Mouse (Mus musculus) heart, postnatal 4 days (tissue): ENCODE measurements at regions not wholly inside any gene's neighbourhood (a gene's known extent, or its start where the extent isn't known, plus 50 kb on each side); places are given as distances from the start of the nearest gene placed in this dataset.
"Not testable (repeated sequence)": the region's sequence is repeated elsewhere in the genome, so short reads cannot be mapped to it uniquely, and the experiment has no call there.

ENCODE experiments used
- DNase-seq: peaks from one replicate; pipeline ENCODE4 v3.0.0; 2021

DNA sequence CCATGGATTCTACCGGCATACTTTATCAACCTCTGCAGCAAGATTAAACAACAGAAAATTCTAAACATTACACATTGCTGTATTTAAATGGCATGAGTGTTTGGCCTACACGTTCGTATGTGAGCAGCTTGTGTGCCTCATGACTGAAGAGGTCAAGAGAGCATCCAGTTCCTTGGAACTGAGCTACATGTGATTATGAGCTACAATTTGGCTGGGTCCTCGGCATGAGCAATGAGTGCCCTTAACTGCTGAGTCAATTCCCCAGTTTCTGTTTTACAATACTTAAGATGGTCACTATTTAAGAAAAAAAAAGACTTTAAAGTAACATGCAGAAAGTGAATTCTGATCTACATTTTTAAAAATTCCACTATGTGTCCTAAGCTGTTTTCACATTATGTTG lies 338.4 kb upstream of the Gpc6 start:
- DNase-seq: peak; percentile 10

DNA sequence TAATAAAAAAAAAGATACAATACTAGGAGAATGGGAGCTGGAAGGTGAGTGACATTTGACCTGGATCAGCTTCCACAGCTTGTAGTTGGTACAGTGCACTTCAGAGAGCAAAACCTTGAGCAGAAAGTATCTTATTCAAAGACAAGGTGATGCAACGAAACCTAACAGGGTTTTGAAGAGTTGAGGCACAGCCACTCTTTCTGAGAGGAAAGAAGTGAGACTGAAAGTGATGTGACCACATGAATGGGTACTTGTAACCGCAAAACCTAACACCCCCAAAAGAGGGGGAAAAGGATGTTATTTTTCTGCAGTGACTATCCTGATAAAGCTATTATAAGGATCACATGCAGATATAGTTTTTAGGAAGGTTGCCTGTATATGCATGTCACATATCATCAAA lies 335.6 kb upstream of the Gpc6 start:
- no peak for DNase-seq

DNA sequence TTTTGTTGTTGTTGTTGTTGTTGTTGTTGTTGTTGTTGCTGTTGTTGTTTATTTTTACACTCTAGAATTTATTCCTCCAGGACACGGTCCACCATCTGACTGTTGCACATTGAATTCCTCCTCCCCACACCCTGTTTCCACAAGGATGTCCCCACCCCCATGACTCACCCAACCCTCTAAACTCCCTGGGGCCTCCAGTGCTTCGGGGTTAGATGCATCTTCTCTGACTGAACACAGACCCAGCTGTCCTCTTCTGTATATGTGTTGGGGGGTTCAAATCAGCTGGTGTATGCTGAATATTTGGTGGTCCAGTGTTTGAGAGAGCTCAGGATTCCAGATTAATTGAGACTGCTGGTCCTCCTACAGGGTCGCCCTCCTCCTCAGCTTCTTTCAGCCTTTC lies 335.0 kb upstream of the Gpc6 start:
- DNase-seq: no peak

DNA sequence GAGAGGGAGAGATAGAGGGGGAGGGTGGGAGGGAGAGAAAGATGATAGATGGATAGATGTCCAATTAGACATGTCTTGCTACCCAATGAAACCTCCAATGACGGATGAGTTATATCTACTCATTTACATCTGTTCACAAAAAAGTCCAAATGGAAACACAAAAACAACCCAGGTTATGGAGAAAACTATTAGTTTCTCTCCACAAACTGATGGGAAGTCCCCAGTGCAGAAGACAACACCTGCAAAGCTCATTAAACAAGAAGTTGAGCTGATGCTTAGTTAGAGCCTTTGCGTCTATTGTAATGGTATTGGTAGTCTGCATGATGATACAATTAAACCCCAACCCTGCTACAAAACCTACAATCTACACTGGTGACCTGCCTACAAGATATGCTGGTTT lies 317.0 kb upstream of the Gpc6 start:
- no peak for DNase-seq

DNA sequence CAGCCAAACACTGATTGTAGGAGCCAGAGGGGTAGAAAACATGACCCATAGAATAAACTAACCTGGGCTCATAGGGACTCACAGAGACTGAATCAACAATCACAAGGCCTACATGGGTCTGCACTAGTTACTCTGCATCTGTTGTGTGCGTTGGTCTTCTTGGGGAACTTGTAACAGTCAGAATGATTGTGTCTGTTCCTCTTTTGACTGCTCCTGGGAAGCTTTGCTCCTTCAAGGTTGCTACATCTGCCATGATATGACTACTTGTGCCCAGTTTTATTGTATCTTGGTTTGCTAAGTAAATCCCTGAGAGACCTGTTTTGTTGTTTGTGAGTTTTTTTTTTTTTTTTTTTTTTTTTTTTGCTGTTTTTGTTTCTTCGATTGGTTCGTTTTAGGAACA lies 313.9 kb upstream of the Gpc6 start:
- DNase-seq: no peak

DNA sequence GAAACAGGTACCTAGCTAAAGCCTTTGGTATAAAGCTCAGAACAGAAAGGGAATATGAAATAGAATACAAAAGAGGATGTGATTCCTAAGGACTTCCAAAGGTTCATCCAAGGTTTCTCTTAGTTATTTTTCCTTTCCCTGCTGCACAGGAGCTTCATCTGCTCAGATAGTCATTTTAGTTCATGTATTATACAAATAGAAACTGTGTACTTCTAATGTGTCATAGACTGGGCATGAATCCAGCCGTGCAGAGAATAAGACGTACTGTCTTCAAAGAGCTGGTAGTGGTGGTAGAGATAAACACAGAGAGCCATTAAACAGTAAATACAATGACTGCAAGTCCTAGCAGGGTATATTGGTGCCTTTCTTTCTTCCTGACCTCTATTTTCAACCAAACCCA lies 292.9 kb upstream of the Gpc6 start:
- no peak for DNase-seq

DNA sequence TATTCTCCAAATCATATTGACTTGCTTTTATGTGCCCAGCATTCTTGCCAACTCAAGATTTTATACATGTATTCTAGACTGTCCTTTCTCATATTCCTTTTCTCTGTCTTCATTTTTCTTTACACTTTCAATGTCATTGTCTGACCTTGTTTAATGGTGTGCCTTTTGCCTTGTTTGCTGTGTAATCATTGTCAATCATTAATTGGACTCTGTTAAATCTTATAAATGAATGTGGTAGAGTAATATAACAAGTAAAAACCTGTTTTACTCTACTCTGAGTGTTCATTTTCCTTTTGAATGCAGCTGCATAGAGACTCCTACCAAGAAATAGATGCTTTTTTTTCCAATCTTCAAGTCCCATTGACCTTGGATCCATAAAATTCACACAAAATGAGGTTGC lies 283.0 kb upstream of the Gpc6 start:
- no peak for DNase-seq

DNA sequence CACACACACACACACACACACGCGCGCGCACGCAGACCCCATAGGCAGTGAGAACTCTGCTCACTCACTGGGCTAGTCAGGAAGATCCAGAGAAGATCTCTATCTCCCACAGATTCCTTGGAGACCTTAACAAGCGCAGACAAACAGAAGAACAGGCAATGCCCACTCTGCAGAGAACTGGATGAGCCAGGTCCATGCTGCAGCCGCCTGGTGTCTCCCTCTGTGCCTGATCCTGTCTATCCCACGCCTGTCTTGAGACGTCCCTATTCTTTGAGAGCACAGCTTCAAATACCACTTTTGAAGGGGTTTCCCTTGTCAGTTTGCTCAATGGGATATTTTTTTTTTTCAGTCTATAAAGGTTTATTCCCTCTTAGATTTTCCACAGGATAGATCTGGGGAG lies 273.2 kb upstream of the Gpc6 start:
- DNase-seq: no peak

DNA sequence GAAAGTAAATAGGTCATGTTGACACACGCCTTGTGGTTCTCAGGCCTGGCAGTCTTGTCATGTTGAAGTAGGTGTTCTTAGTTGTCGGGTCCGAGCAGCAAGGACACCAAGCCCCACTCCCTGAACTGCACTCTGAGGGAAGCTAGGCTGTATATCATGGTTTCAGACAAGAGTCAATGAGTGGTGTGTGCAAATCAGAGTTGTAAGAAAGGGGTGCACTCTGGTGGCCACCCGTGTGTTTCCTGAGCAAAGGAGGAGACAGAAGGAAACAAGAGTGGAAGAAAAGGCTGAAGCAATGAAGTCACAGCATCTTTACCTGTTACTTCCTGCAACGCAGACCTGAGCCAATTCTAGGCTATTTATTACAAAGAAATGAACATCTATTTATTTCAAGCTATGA lies 241.2 kb upstream of the Gpc6 start:
- DNase-seq: no peak

DNA sequence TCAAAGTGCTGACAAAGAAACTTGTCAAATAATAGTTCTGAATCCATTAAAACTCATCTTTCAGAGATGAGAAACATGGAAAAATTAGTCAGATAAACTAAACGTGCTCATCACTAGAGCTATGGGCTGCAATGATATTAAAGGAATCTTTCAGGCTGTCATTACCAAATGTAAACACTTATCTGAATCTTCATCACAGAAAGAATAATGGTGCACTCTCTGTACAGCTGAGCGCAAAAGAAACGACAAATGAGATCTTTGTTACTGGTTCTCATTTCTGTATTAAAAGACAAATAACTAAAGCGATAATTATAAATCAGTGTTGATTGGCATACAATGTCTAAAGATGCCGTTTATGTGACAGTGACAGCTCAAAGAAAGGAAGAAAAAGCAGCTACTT lies 227.4 kb upstream of the Gpc6 start:
- no peak for DNase-seq

DNA sequence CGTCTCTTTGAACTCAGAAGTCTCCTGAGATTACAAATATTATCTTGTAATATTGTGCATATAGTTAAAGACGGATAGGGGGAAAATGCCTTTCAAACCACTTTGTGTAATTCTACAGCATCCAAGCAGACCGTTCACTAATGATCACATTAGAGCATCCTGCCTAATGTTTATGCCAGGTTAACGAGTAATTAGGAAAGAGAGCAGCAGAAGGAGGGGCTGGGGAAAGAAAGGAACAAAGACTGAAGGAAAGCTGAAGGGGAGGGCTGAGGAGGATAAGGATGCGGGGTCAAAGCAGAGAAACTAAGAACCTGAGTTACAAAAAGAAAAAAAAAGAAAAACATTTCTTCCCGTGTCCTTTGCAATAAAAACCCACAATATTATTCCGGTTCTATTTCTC lies 226.7 kb upstream of the Gpc6 start:
- no peak for DNase-seq

DNA sequence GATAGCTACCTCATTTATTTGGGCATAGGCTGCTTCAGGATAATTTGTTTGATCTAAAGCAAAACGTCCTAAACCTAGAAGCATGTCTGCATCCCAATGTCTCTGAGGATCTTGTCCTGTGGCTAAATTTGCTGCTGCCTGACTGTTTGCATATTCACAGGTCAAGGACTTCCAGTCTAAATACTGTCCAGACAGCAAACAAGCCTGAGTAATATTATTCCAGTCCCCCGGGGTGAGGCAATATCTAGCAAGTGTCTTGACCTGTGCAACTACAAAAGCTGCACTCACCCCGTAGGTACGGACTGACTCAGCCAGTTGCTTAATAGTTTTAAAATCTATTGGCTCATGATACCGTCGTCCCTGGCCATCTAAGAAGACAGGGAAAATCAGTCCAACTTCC lies 190.5 kb upstream of the Gpc6 start:
- DNase-seq: not testable (repeated sequence)

DNA sequence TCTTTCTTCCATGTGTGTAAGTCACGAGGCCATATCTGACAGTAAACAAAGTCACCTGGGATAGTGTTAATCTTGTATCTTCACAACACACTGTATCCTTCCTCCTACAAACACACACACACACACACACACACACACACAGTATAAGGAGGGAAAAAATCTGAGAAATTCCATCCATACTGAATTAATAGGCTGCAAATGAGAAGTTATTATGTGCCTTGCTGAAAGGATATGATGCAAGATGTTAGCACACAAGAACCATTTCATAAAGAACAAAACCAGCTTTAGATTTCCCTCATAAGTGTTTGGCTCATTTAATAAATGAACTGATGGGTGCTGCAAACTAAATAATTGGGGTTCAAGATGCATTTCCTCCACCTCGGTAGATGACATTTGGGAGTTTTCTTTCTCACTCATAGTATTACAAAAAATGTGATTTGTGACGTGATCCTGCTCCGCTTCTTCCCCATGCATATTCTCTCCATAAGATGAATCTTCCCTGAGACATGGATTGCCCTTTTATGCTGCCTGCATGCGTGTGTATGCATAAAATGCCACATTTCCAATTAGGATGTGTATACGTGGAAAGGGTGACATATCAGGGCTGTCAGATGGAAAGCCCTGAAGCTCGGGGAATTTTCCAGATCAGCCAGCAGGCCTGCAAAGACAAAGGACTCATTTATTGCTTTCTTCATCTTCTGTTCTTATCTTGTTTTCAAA lies 170.5 kb upstream of the Gpc6 start:
- DNase-seq: no peak

DNA sequence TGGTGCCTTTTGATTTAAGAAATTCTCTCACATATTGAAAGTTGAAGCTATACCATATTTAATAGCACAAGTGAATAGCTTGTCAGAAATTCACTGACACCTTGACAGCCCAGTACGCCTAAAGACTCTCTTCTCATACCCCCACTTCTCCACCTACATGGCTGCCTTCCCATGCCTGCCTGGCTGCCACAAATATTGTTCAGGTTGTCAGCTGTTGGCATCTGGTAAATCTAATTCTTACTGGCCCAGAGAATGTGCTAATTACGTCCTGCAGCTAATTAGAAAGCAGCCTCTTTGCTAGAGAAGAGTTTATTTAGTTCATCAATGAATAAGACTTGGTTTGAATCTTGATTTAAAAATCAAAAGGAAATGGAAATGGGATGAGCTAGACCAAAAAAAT lies 163.7 kb upstream of the Gpc6 start:
- DNase-seq: no peak

DNA sequence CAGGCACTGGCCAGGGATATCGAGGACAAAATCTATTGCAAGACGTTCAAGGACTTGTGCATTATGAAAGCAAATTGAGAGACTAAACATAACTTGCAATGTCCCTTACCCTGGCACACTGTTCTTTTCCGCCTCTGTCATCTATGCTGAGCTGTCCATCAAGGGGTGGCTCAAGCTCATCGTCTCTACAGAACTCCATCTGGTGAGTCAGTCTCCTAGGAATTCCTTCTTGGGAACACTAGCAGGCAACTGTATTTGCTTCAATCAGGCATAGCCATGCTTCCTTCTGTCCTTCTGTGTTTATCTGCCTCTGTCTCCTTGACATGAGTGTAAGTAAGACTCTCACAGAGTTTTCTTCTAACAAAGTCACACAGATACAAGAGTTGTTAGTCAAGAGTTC lies 154.0 kb upstream of the Gpc6 start:
- DNase-seq: no peak

DNA sequence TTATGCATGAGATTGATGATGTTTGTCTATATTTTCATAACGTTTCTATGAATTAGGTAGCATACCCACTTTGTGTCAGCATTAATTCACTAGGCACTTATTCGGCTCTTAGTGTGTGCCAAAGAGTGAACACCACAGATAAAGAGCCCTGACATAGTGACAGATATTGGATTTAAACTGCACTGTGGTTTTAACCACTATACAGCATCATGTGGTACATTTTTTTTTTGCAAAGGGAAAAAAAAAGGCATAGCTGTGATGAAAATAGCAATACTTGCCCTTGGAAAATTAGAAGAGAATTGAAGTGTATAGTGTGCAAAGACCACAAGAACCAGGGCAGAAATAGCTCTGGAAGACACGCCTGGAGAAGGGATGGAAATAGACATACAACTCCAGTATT lies 153.4 kb upstream of the Gpc6 start:
- DNase-seq: no peak

DNA sequence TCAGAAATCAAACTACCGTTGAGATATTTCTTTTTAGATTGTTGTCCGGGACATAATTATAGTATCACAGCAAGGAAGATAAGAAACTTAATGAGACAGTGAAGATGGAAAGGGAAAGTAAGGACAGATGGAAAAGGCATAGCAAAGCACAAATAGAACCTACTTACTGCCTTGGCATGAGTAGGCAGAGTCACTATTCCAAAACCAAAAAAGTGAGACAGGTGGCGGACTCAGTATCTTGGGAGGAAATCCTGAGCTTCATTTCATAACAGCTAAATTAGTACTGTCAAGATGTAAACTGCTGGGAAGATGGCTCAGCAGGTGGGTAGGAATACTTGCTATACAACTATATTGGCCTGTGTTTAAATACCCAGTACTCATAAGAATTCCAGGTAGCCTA lies 145.5 kb upstream of the Gpc6 start:
- no peak for DNase-seq

DNA sequence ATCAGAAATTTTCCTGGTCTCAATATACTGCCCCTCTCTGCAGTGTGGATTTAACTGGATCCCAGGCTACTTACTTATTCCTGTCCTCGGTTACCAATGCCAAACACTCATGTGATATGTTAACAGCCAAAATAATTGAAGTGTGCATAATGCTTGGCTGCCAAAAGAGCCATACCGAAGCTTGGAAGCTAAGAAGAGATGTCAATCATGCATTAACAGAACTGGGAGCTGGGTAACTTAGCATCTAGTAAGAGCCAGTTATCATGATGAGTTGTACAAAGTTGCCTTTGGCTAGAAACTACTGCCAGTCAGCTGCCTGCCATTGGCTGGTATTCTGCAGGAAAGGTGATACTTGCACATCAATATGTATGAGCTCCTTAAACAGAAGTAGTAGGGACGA lies 141.3 kb upstream of the Gpc6 start:
- no peak for DNase-seq

DNA sequence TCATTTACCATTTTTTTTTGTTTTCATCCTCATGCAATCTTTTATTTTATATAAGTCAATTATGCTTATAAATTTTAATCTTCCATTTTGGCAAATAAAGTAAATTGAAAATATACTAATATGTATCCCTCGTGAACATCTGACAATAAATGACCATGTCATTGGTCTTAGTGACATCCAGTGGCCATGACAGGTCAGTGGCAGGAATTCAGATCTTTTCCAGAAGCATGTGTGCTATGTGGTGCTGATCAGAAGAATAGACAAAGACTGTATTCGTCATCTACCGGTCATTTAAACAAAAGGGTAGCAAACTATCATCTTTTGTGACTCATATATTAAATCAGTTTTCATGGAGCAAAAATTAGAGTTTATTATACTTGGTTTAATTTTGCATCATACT lies 118.6 kb upstream of the Gpc6 start:
- no peak for DNase-seq

DNA sequence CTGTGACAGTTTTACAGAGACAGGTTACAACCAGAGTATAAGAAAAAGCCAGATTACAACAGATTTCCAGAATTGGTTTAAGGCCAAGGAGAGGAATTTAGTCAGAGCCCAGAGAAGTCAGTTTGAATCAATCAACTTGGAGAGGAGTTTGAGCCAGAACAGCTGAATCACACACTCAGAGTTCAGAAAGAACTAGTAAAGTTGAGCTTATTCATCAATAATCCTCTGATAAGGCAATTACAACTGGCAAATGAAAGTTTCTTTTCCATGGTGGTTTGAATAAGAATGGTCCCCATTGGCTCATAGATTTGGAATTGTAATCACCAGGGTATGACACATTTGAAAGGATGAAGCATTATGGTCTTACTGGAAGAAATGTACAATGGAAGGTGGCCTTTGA lies 116.5 kb upstream of the Gpc6 start:
- no peak for DNase-seq

DNA sequence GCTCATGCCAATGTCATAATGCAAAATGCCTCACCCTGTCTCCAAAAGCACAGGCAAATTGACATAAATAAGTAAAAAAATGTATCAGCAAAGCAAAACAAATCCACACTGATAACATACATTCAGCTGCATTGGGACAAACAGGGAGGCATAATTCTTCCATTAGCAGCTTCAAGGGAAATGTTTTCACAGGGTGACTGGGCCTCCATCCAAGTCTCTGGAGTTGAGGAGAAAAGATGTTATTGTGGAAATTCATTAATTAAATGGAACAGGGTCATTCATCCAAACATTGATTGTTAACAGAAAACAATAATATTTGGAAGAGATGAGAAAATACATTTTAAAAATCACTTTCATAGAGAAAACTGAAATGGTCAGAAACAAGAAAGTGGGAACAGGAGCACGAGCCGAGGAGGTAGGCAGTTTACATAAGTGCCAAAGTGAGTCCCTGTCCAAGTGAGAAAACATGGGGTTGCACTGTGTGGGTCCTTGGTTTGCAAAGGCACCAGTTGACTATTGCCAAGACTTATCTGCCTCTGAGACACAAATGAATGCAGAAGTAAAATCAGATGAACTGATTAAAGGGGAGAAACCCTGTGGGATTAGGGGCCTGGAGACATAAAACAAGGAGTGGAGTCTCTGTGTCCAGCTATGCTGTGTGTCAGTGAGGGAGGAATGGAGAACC lies 114.3 kb upstream of the Gpc6 start:
- DNase-seq: no peak

DNA sequence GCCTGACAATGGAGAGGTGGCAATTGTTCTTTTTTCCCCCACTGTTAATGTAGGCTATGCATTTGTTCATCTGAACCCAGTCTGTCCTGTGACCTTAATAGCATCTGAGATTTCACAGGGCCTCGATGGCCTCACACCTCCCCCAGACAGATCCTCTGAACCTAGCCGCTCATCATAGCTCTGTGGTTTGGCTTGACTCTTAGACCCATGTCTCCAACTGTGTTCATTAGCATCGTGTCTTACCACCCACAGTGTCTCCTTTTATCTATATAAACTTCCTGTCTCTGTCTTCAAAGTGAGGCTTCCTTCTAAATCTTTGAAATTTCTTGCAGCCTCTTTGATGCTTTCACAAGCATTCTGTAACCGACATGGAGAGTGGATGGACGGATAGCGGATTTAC lies 87.9 kb upstream of the Gpc6 start:
- no peak for DNase-seq

DNA sequence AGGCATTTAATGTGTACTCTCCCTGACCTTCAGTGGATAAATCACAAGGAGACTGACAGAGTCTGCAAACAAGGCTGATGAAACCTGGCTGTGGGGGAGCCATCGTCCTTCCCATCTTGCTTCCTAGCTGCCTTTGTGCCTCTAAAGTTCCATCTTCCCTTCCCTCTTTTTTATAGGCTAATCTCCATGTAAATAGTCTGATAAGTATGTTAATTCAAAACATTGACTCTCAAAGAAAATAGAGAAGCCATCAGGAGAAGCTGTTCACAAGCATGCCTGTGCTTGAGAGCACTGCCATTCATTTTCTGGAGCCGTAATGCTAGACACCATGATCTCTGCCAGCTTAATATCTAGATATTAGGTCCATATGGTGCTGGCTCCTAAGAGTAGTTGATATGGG lies 55.7 kb upstream of the Gpc6 start:
- DNase-seq: no peak

DNA sequence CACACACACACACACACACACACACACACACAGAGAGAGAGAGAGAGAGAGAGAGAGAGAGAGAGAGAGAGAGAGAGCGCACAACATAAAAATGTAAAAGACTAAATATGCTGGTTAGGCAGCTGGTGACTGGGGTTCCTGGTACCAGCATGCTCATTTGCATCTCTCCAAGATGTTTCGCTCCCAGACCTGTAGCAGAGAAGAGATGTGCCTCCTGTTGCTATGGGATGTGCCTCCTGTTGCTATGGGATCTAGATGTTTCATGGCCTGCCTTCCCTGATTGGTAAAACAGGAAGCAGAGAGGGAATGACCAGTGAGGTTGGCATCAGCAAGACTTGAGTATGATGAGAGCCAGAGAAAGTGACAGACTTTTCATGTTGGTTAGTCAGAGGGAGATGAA lies 55.1 kb upstream of the Gpc6 start:
- DNase-seq: no peak
